Mouse (Mus musculus) megakaryocyte, adult 5-6 weeks (primary cell): ENCODE measurements around the gene Kif3b. TPM values are rescaled to one million over a fixed set of nuclear protein-coding genes. Genes with fewer than 3 reads are reported as not detected.

Experiments used
- ATAC-seq: 2 replicates; pipeline ENCODE4 v1.8.0; 2016; ENCODE audit warnings: mild to moderate bottlenecking, inconsistent platforms; ENCODE audit not compliant: poor library complexity, severe bottlenecking
- total RNA-seq, 2 experiments: library from RNA; stranded (forward) in 1 of 2; stranded (reverse) in 1 of 2; fragments of 153-499, 151-499 nt in 1 of 2; fragments of 221-1000, 200-1000 nt in 1 of 2; gene quantifications; 2 replicates each; pipeline versions ENCODE4 v1.2.3 to v1.2.4; 2015 to 2017

Gene Kif3b
- total RNA-seq, 2 experiments from 2014 or later: 13.2 to 23.5 TPM

GRCm38 (mm10) chr2:153295196-153295595 lies 4.0 kb downstream of the Kif3b start:
- ATAC-seq: no peak

- ATAC-seq: no peak
Observed at GRCm38 (mm10) chr2:153297771-153298170, 6.6 kb downstream of the Kif3b start.

GRCm38 (mm10) chr2:153298460-153298859 lies 7.2 kb downstream of the Kif3b start:
- peak; percentile 45 for ATAC-seq

- ATAC-seq: peak; percentile 92
Observed at GRCm38 (mm10) chr2:153298863-153299262, 7.7 kb downstream of the Kif3b start.

- no peak for ATAC-seq
Observed at GRCm38 (mm10) chr2:153301123-153301522, 9.9 kb downstream of the Kif3b start.

GRCm38 (mm10) chr2:153305240-153305639 lies 14.0 kb downstream of the Kif3b start:
- ATAC-seq: no peak

GRCm38 (mm10) chr2:153308586-153308985 lies 17.4 kb downstream of the Kif3b start:
- no peak for ATAC-seq

- ATAC-seq: no peak
Observed at GRCm38 (mm10) chr2:153309106-153309505, 17.9 kb downstream of the Kif3b start.

- no peak for ATAC-seq
Observed at GRCm38 (mm10) chr2:153310228-153310627, 19.0 kb downstream of the Kif3b start.

- ATAC-seq: peak; percentile 90
Observed at GRCm38 (mm10) chr2:153312884-153313283, 21.7 kb downstream of the Kif3b start.

GRCm38 (mm10) chr2:153318408-153318807 lies 27.2 kb downstream of the Kif3b start:
- ATAC-seq: no peak

GRCm38 (mm10) chr2:153319036-153319643 lies 27.9 kb downstream of the Kif3b start:
- ATAC-seq: peak; percentile 94

- ATAC-seq: peak; percentile 33; the same call in 1 of the 2 replicates
Observed at GRCm38 (mm10) chr2:153325706-153326376, 34.6 kb downstream of the Kif3b start.

- no peak for ATAC-seq
Observed at GRCm38 (mm10) chr2:153332271-153332670, 41.1 kb downstream of the Kif3b start.

GRCm38 (mm10) chr2:153332981-153333380 lies 41.8 kb downstream of the Kif3b start:
- peak; percentile 71 for ATAC-seq

GRCm38 (mm10) chr2:153333822-153334232 lies 42.6 kb downstream of the Kif3b start:
- ATAC-seq: no peak

GRCm38 (mm10) chr2:153334281-153334680 lies 43.1 kb downstream of the Kif3b start:
- ATAC-seq: no peak

GRCm38 (mm10) chr2:153336117-153336516 lies 44.9 kb downstream of the Kif3b start:
- peak; percentile 56 for ATAC-seq

- ATAC-seq: no peak
Observed at GRCm38 (mm10) chr2:153338361-153339350, 47.4 kb downstream of the Kif3b start.

- ATAC-seq: no peak
Observed at GRCm38 (mm10) chr2:153342166-153342565, 51.0 kb downstream of the Kif3b start.

- no peak for ATAC-seq
Observed at GRCm38 (mm10) chr2:153342602-153343001, 51.4 kb downstream of the Kif3b start.
